Mouse (Mus musculus): ENCODE data around the gene Wdr82. TPM values are rescaled to one million over a fixed set of nuclear protein-coding genes. Genes with fewer than 3 reads are reported as not detected.

The Wdr82 gene
- total RNA-seq, 2 experiments from 2014 or later: 128 to 136 TPM

- DNase-seq (ENCODE audit: low spot score in 2 of 2): no peak
These were observed 50.3 kb downstream of the Wdr82 start for GRCm38 (mm10) chr9:106220894-106221523.

- no peak for DNase-seq (ENCODE audit: low spot score in 2 of 2)
These were observed 51.6 kb downstream of the Wdr82 start, which contains the start of gene Tlr9 for GRCm38 (mm10) chr9:106222261-106222851. Tlr9 (plus strand) TSS chr9:106222598.

- no peak for DNase-seq (ENCODE audit: low spot score in 2 of 2)
These were observed 52.3 kb downstream of the Wdr82 start for GRCm38 (mm10) chr9:106222994-106223393.

DNA sequence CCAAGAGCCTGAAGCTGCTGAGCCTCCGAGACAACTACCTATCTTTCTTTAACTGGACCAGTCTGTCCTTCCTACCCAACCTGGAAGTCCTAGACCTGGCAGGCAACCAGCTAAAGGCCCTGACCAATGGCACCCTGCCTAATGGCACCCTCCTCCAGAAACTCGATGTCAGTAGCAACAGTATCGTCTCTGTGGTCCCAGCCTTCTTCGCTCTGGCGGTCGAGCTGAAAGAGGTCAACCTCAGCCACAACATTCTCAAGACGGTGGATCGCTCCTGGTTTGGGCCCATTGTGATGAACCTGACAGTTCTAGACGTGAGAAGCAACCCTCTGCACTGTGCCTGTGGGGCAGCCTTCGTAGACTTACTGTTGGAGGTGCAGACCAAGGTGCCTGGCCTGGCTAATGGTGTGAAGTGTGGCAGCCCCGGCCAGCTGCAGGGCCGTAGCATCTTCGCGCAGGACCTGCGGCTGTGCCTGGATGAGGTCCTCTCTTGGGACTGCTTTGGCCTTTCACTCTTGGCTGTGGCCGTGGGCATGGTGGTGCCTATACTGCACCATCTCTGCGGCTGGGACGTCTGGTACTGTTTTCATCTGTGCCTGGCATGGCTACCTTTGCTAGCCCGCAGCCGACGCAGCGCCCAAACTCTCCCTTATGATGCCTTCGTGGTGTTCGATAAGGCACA, 54.9 kb downstream of the Wdr82 start:
- DNase-seq (ENCODE audit: low spot score in 2 of 2): no peak

DNA sequence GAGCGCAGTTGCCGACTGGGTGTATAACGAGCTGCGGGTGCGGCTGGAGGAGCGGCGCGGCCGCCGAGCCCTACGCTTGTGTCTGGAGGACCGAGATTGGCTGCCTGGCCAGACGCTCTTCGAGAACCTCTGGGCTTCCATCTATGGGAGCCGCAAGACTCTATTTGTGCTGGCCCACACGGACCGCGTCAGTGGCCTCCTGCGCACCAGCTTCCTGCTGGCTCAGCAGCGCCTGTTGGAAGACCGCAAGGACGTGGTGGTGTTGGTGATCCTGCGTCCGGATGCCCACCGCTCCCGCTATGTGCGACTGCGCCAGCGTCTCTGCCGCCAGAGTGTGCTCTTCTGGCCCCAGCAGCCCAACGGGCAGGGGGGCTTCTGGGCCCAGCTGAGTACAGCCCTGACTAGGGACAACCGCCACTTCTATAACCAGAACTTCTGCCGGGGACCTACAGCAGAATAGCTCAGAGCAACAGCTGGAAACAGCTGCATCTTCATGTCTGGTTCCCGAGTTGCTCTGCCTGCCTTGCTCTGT, 55.5 kb downstream of the Wdr82 start:
- DNase-seq (ENCODE audit: low spot score in 2 of 2): peak; percentile 41 to 73

- DNase-seq (ENCODE audit: low spot score in 2 of 2): no peak
These were observed 57.2 kb downstream of the Wdr82 start for GRCm38 (mm10) chr9:106227790-106228429.

- DNase-seq (ENCODE audit: low spot score in 2 of 2): no peak
These were observed 59.5 kb downstream of the Wdr82 start for GRCm38 (mm10) chr9:106230051-106230733.

GRCm38 (mm10) chr9:106230734-106231106, 60.0 kb downstream of the Wdr82 start:
- no peak for DNase-seq (ENCODE audit: low spot score in 2 of 2)

- no peak for DNase-seq (ENCODE audit: low spot score in 2 of 2)
These were observed 60.5 kb downstream of the Wdr82 start for GRCm38 (mm10) chr9:106231220-106231619.

DNA sequence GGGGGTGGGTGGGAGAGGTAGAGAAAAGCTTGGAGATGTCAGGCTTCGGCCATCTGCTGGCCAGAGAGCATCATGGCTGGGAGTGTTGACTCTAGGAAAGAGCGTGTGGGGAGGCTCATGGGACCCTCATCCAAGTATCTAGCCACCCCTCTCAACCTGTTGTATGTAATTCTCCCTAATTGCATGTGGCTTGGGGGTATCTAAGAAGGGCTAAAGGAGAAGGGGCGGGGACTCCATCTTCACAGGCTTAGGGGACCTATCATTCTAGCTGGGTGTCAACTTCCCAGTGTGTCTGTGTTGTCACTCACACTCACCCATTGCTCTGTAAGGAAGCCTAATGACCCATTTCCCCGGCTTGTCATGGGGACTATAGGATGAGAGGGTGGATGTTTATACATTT, 61.1 kb downstream of the Wdr82 start:
- no peak for DNase-seq (ENCODE audit: low spot score in 2 of 2)

- no peak for DNase-seq (ENCODE audit: low spot score in 2 of 2)
These were observed 62.2 kb downstream of the Wdr82 start for GRCm38 (mm10) chr9:106232956-106233355.

DNA sequence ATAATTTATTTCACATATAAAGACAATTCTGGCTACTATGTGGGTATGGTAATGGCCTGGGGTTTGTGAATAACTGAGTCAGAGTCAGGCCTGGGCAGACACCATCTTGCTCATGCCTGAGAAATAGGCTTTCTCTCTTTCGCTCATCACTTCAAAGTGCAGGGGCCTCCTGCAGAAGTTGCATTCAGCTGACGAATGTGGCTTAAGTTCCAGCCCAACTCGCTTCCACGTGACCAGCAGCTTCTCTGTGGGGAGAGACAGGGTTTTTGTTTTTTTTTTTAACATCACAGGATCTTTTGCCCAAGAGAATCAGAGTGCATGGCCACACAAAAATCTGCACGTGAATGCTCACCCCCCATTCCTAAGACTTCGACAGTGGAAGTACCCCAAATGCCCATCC, 63.2 kb downstream of the Wdr82 start:
- DNase-seq (ENCODE audit: low spot score in 2 of 2): no peak

DNA sequence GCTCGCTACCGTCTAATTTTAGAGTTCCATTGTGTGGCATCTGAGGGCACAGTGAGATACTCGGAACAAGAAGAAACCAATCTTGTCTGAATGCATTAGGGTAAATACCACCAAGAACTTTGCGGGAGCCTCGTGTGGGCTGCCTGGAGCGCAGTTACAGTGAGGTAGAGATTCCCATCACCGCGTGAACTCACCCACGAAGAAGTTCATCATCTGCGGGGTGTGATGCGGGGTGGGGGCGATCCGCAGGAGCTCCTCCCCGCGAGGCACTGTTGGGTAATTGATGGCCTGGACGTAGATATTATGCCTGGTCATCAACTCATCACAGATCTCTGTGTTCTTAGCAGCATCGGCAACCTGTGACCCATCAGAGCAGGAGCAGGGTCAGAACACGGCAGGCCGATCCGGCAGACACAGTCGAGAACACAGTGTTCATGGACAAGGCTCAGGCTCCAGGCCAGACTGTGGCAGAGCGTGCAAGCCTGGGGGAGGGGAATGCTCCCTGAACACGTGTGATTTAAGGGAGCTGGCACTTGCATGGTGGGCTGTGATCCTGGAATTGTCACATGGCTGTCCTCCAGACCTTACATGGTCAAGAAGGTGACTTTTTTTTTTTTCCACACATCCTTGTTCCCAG, 64.6 kb downstream of the Wdr82 start:
- no peak for DNase-seq (ENCODE audit: low spot score in 2 of 2)

- no peak for DNase-seq (ENCODE audit: low spot score in 2 of 2)
These were observed 65.6 kb downstream of the Wdr82 start for GRCm38 (mm10) chr9:106236156-106236817.

DNA sequence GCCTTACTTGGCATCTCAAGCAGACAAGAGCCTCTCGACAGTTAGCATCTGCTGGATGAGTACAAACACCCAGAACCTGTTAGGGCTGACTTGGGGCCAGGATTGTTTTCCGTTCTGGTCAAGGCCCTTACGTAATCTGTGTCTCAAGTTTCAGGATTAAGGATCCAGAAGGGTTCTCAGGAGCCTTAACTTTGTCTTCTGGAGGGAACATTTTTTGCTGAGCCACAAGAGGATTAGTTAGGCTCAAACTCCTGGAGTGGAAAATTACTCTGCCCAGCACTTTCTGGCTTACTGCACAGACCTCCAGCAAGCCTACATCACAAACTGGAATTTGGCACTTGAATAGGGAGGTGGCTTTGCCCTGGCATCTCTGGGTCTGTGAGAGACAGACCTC, 66.1 kb downstream of the Wdr82 start:
- DNase-seq (ENCODE audit: low spot score in 2 of 2): no peak

GRCm38 (mm10) chr9:106237401-106237800, 66.7 kb downstream of the Wdr82 start:
- no peak for DNase-seq (ENCODE audit: low spot score in 2 of 2)

DNA sequence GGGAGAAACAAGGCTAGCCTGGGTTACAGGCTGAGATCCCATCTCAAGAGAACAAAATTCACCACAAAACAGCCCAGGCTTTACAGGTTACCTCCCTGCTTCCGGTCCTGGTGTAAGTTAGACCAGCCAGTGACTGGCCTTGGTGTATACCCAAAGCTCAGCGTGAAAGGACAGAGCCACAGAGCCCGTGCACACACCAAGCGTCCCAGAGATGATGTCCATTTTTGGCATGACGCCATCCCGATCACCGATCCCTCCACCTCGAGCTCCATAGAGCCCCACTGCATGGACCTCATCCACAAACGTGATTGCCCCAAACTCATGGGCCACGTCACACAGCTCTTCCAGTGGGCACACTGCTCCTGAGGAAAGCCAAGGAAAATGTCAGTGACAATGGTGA, 67.2 kb downstream of the Wdr82 start:
- DNase-seq (ENCODE audit: low spot score in 2 of 2): no peak

Data from left cerebral cortex, adult 18-20 months (tissue).